Mouse (Mus musculus) cerebellum, postnatal 10 days (tissue): ENCODE measurements around the gene Cd274.

ENCODE experiments used
- DNase-seq, 2 experiments: peaks; one replicate each; pipeline ENCODE4 v3.0.0; 2021; ENCODE audit warnings: mixed read lengths in 2 of 2

Cd274 gene

GRCm38 (mm10) chr19:29365105-29365504 is 2.1 kb upstream of the Cd274 start:
- DNase-seq = no peak

GRCm38 (mm10) chr19:29366226-29366968 is 858 bp upstream of the Cd274 start:
- no peak for DNase-seq

GRCm38 (mm10) chr19:29368041-29368440 is 786 bp downstream of the Cd274 start:
- no peak for DNase-seq

GRCm38 (mm10) chr19:29368671-29369309 is 1.5 kb downstream of the Cd274 start:
- no peak for DNase-seq

DNA sequence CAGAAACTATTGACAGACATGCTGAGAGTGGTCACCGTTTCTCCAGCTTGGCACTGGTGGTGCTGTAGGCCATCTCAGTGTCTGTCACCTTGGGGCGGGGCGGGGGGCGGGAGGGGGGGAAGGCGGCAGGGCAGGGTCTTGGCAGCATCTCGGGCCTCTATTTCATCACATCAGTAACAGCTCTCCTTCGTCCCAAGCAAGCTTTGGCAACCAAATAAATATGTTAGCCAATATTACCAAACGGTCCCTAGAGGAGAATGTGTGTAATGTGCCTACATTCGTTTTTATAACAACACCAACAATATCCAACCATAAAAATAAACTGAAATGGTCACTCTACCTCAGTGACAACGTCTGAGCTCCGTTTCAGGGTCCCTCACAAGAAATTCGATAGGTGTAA is 2.9 kb downstream of the Cd274 start:
- no peak for DNase-seq

DNA sequence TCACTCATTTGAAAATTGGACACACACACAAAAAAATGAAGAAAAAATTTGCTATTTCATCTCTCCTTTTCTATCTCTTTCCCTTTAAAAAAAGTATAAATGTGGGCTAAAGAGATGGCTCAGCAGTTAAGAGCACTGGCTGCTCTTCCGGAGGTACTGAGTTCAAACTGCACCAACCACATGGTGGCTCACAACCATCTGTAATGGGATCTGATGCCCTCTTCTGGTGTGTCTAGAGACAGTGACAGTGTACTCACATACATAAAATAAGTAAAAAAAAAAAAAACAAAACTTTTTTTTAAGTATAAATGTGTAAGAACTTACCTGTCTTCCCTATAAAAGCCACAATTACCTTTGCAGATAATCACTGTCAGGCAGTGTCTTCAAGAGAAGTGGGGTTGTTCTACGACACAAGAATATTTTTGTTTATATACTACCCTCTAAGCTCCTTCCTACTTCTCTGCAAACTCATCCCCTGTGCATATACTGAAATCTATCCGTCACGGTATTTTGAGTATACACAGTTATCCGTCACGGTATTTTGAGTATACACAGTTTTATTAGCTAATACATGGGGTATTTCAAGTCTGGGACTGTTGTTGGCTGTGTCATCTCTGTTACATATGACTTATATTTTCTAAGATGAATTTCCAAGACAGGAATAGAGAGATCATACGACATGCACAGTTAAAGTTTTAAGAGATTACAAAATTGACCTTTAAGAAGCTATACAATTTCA is 3.5 kb downstream of the Cd274 start:
- DNase-seq = no peak

GRCm38 (mm10) chr19:29371284-29372081 is 4.2 kb downstream of the Cd274 start:
- no peak for DNase-seq

- DNase-seq = no peak
Observed at GRCm38 (mm10) chr19:29372138-29372537, 4.9 kb downstream of the Cd274 start.

GRCm38 (mm10) chr19:29372621-29373020 is 5.4 kb downstream of the Cd274 start:
- DNase-seq = no peak

DNA sequence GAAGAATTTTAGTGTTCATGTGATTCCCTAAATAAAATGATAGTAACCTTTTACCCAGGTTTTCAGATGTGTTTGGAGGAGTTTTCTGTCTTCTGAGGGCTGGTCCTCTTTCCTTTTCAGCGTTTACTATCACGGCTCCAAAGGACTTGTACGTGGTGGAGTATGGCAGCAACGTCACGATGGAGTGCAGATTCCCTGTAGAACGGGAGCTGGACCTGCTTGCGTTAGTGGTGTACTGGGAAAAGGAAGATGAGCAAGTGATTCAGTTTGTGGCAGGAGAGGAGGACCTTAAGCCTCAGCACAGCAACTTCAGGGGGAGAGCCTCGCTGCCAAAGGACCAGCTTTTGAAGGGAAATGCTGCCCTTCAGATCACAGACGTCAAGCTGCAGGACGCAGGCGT is 6.2 kb downstream of the Cd274 start:
- no peak for DNase-seq

DNA sequence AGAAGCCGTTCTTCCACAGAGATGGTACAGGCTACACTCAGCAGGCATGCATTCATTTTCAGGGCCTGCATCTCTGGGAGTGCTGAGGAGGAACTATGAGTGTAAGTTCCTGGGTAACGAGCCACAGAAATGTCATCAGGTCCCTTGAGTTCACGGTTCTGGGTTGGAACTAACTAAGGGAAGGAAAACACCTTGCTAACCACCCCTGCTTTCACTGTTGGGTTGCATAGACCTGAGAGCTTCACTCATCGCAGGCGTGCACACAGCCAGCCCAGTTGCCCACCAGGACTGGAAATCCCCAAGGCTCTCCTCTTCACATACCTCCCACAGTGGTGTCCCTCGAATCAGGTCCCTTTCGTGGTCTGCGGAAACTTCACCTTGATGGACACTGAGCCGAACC is 7.7 kb downstream of the Cd274 start:
- DNase-seq = no peak

- no peak for DNase-seq
Observed at GRCm38 (mm10) chr19:29376382-29376781, 9.1 kb downstream of the Cd274 start.

DNA sequence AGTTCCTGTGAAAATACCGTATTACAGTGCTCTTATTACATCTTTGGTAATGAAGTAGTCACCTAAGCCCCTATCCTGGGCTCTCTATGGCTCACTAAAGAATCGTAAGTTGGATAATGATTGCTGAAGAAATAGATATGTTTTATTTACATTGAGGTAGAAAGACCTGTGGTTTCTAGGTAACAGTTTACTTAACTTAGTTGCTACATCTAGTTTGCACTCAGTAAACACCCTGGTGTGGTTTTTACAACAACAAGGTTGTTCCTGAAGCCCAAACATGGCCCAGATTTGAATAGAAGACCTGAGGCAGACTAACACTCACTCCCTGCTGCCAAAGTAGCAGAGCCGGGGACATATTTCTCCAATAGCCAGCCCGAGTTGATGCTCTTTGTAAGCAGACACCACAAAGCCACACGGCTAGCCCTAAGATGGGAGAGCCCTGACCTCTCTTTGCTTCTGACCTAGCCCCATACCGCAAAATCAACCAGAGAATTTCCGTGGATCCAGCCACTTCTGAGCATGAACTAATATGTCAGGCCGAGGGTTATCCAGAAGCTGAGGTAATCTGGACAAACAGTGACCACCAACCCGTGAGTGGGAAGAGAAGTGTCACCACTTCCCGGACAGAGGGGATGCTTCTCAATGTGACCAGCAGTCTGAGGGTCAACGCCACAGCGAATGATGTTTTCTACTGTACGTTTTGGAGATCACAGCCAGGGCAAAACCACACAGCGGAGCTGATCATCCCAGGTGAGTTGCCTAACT is 12.8 kb downstream of the Cd274 start:
- DNase-seq = no peak

- no peak for DNase-seq
Observed at GRCm38 (mm10) chr19:29383368-29383767, 16.1 kb downstream of the Cd274 start.

- no peak for DNase-seq
Observed at GRCm38 (mm10) chr19:29384412-29384811, 17.2 kb downstream of the Cd274 start.

GRCm38 (mm10) chr19:29384994-29385393 is 17.7 kb downstream of the Cd274 start:
- no peak for DNase-seq

DNA sequence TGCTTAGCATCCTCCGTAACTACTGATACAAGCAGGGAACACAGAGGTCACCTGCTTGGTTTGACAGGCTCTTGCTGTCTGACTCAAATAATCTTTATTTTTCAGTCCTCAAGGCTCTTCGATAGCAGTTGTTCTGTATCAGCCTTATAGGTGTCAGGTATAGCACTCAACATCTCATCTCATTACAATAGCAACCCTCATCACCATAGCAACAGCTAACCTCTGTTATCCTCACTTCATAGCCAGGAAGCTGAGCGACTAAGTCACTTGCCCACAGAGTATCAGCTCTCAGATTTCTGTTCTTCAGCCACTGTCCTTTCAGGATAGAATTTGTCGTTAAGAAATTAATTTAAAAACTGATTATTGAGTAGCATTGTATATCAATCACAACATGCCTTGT is 18.6 kb downstream of the Cd274 start:
- DNase-seq = no peak

- no peak for DNase-seq
Observed at GRCm38 (mm10) chr19:29388818-29389217, 21.6 kb downstream of the Cd274 start.

- DNase-seq = no peak
Observed at GRCm38 (mm10) chr19:29390483-29390882, 23.2 kb downstream of the Cd274 start.

DNA sequence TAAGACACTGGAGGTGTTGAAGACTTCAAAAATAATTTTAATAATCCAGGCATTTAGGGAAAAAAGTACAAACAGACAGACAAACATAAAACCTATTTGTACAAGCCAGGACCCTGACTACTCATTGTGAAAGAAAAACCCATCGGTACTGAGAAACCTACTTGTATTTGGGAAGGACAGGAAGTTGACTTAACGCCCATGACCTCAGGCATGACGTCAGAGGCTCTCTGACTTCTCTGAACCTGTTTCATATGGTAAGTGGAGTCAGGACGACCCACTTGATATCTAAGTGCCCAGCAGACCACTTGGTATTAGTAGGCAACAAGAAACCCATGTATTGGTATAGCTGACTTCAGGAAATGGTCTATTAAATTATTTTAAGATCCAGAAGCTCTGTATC is 24.0 kb downstream of the Cd274 start:
- DNase-seq = no peak

DNA sequence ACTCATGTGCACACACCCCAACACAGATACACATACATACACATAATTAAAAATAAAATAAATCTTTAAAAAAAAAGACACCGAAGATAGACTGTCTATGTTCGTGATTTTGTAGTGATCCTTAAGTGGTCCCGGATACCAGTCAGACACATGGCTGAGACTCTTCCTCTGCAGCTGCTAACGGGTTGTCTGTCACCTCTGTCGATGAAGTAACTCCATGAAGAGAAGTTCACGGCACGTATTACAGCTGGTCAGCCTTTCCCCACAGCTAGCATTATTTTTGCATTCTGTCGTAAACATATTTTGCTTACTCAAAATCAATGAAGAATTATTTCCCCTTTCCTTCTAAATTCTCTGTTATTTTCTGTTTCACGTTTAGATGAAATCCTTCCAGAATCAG is 26.1 kb downstream of the Cd274 start:
- no peak for DNase-seq

DNA sequence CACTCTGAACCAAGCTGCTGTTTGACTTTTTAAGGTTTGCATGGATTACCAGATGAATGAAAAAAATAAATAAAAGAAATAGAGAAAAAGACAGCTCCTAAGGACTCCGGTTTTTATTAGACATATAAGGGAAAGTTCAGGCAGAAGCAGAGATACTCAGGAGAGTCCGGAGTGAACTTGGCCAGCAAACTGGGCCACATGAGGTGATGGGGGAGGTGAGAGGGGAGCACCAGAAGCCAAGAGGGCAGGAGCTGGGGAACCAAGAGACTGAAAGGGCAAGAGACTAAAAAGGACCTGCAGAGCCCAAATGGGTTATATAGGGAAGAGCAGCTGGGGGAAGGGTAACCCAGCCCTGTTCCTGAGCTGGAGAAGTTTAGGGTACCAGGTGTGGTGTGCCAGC is 27.5 kb downstream of the Cd274 start:
- no peak for DNase-seq
